Mouse (Mus musculus): ENCODE results near the gene Il22.
"Not testable (repeated sequence)": the region's sequence is repeated elsewhere in the genome, so short reads cannot be mapped to it uniquely, and the experiment has no call there.

The Il22 gene

DNA sequence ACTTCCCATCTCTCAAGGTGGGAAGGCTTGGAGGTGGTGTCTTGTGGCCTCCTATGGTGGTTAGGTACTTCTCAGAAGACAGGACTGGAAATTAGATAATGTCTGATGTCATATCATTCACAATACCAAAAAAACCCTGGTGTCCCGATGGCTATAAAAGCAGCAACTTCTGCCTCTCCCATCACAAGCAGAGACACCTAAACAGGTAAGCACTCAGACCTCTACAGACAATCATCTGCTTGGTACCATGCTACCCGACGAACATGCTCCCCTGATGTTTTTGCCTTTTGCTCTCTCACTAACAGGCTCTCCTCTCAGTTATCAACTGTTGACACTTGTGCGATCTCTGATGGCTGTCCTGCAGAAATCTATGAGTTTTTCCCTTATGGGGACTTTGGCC is at the start of gene Il22:
Gene Il22 (plus strand): TSS at position 301 of the 400 bp plus-strand sequence.
- no peak for DNase-seq (ENCODE audit: low read depth)

DNA sequence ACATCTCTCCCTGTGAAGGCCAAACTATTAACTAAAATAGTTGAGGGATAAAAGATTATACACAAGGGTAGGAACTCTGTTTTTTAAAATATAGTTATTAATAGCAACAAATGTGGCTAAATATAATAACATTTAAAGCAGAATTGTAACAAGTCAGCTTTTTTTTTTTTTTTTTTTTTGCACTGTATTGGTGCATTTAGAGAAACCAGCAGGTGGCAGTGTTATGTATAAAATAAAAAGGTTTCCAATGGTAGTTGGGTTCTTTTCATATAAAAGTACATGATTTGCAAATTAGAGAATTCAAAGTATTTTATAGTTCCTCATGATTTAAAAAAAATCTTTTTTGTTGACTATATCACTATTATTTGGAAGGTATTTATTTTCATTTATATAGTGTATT is 48.8 kb upstream of the Il22 start:
- peak; percentile 66 for DNase-seq (ENCODE audit: low read depth)

DNA sequence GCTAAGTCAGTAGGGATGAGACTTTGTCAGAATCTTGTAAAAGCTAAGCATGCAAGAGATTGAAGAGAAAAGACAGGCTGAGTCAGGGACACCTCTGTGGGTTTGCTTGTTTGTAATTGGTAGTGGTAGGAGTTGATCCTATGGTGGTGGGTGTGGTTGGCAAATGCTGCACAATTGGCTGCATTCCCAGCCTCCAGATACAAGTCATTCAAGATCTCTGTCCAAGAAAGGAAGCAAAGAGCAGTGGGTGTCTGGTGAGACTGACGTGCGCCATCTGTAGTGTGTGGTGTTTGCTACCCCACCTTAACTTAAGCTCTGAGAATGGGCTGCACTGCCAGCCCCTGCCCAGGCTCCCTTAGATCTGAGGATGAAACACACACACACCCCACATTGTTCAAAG is 43.6 kb upstream of the Il22 start:
- DNase-seq (ENCODE audit: low read depth) = no peak

DNA sequence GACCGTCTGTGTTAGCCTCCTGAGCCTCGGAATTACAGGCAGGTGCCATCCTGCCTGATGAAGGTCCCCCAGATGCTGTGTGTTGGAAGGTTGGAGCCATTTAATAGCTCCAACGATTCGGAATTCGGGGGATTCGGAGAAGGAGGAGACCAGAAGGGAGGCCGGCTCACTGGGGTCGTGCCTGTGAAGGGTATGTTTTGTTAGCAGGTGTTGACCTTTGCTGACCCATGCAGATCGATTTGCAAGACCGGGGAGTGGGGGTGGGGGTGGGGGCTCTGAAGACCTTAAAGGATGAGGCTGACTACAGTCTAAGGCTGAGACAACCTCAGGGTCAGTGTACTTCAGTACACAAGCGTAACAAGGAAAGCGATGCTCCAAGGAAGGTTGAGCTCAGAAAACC is 35.5 kb upstream of the Il22 start:
- DNase-seq (ENCODE audit: low read depth) = no peak

DNA sequence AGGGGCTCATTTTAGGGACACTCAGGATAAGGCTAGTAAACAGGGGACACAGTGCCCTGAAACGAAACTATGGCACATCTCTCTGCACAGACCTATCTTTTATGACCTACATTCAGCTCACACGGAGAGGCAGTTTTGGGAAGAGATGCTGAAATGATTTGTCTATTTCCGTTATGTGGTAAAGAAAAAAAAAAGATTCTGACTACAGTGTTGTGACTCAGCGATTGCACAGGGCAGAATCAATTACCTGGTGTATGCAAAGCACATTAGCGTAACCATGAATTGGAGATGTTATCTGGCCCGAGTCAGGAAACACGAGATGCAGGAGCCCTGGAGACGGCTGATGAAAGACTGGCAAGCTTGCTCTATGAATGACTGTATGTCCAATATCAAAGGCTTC is 32.3 kb upstream of the Il22 start:
- peak; percentile 88 for DNase-seq (ENCODE audit: low read depth)

DNA sequence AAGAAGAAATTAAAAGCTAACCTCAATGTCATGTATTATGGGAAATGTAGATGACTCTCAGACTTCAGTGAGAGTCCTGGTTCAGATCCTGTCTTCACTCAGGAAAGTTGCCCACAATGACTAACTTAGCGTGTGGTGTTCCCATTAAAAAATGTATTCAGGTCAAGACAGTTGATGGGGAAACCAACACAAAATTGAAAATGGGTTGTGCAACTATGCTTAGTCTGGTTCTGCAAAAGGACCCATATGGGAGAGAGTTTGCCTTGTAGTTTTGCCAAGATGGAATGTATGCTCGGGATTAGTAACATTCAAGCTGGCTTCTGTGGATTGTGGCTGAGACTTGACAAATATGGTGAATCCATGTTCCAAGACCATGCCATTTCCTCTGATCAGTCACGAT is 31.9 kb upstream of the Il22 start:
- no peak for DNase-seq (ENCODE audit: low read depth)

DNA sequence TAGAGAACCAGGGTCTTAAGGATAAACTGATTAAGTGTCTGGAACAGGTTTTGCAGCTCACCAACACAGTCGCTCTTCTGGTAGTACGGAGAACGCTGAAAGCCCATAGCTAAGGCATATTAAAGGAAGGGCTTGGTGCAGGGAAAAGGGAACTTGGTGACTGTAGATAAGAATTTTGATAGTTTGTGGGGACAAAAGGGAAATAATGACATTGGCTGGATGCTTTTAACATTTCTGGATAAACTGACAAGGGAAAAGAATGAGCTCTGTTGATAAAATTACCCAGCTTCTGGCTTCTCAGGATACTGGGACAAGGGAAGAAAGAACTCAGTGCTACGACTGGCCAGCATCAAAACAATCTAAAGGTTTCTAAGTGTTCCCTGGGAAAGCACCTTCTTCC is 29.2 kb upstream of the Il22 start:
- peak; percentile 21 for DNase-seq (ENCODE audit: low read depth)

DNA sequence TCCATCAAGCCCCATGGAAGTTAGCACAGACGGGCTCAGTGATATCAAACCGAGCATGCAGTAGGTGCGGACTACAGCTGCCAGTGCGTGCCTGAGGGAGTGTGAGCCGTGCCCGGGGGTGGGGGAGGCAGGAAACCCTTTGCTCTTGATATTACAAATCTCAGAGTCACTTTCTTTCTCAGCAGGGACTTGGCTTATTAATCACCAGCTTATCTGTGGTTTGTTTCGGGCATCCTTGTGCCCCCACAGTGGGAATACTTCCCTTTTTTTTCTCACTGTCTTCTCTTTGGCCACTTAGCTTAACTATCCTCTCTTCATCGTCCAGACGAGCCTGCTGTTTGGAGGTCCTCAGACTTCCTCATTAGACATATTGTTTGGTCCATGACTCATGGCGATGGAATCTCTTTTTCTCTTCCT is 26.0 kb upstream of the Il22 start:
- DNase-seq (ENCODE audit: low read depth) = peak; percentile 87

DNA sequence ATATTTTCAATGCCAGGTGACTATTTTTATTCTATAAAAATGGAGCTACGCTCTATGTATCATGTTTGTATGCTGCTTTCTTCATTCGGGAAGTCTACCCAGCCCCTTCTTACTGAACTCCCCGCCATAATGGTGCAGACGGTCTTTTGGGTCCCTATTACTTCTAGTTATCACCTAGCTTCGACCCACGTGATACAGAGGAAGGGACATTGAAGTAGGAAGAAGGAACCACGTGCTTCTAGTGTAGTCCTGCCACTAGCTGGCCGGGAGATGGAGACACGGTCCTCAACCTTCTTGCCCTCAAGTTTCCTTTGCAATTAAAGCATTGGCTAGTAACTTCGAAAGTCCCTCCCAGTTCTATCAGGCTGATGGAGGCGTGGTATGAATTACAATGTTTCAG is 25.5 kb upstream of the Il22 start:
- DNase-seq (ENCODE audit: low read depth) = no peak

DNA sequence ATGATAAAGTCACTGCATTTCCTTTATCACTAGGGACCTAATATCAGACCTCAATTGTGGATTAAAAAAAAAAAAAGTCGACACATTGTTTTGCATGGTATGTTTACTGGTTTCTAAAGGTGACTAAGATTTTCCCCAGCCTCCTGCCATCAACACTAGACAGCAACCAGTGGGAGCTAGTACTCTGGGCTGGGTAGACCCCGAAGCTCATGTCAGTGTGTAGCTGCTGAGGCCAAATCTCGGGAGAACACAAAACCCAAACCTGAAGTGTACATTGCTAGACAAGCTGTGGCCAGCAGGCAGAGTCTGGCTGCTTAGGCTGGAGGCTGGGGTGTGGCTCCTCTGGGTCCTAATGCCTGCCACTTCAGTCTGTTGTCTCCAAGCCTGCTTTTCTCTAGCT is 9.6 kb upstream of the Il22 start:
- peak; percentile 46 for DNase-seq (ENCODE audit: low read depth)

DNA sequence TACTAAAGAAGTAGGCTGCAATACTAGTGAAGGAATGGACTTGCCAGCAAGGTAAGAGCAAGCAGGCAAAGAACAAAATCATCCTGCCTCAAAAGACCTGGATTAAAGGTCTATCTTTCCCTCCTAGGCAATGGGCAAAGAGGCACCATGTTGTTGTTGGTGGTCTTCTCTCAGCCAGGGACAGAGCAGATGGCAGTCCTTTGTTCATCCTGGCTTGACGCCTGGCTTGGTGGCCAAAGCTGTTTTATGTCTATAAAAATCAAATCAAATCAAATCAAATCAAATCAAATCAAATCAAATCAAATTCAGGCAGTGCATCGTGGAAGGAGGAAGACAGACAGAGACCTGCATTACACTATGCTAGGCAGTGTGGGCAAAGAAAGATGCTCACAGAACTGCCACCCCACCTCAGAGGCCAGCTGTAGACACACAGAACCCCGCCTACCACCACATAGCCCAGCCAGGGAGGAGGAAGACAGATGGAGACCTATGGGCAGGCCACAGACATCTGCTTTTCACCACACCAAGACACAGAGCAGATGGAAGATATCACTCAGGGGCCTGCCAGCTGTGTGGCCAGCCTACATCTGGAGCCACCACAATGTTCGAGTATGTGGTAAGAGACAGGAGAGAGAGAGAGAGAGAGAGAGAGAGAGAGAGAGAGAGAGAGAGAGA is 11.1 kb downstream of the Il22 start:
- not testable (repeated sequence) for DNase-seq (ENCODE audit: low read depth)

DNA sequence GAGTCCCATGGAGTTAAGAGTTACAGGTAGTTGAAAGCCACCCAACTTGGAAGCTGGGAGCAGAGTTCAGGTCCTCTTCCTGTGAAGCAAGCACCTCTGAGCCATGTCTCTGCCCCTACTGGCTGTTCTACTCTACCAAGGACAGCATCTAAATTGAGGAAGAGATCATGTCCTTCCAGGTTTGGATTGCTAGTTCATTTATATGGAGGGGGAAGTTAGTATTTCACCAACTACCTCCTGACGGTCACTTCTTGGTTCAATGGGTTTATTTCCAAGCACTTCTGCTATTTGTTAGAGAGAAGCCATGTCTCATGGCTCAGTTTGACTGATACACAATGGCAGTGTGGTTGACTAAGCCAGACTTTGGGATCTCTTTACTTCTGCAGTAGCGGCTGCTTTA is 22.9 kb downstream of the Il22 start:
- not testable (repeated sequence) for DNase-seq (ENCODE audit: low read depth)

DNA sequence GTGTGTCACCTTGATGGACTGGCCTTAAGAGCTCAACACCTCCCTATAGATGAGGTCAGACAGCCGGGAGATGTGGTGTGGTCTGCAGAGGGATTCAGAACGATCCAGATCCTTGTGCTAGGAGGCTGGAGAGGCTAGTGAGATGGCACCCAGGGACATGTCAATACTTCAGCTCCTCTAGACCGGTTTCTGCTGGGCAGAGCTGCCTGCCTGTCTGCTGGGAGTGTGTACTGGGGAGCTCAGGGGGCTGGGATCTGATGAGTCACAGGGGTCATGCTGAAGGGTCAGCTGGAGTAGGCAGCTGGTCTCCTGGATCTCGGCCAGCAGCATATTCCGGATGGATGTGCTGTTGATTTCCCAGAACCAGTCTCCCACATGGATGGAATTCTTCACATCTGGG is 27.9 kb downstream of the Il22 start:
- not testable (repeated sequence) for DNase-seq (ENCODE audit: low read depth)

DNA sequence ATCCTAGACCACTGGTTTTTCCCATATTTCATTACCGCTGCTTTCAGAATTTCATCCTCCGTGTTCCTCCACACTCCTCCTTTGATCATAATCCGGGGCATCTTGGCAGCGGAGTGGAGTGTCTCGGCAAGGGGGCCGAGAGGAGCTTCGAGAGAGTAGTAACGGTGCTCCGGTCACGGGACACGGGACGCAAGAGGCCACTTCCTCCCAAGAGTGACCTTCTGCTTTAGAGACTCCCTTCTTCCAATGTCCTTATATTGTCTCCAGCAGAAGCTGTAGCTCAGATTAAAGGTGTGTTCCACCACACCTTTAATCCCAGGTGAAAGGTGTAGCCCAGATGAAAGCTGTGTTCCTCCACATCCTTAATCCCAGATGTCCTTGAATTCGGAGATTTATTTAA is 35.9 kb downstream of the Il22 start, which contains the start of gene Gm32717:
Gene Gm32717 (minus strand): TSS at position 101 of the 400 bp plus-strand sequence.
- not testable (repeated sequence) for DNase-seq (ENCODE audit: low read depth)

DNA sequence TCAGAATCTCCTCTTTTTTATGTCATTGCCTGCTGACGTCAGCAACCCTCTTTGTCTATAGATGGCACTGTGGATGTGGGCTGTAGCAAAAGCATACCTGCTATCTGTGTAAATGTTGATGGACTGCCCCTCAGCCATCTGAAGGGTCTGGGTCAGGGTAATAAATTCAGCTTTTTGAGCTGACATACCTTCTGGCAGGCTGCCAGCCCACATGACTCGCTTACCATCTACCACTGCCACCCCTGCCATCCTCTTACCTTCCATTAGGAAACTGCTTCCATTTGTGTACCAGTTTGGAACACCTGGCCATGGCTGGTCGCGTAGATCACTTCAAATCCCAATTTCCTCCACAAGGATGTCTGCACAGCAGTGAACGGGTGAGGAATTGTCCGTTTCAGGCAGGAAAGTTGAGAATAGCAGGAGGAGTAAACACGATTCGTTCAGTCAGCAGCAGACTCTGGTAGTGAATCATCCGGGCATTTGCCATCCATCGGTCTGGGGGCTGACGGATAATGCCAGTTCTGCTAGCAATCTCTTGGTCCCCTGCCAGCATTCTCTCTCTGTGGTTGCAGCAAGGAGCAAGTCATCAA is 44.4 kb downstream of the Il22 start:
- DNase-seq (ENCODE audit: low read depth) = not testable (repeated sequence)

DNA sequence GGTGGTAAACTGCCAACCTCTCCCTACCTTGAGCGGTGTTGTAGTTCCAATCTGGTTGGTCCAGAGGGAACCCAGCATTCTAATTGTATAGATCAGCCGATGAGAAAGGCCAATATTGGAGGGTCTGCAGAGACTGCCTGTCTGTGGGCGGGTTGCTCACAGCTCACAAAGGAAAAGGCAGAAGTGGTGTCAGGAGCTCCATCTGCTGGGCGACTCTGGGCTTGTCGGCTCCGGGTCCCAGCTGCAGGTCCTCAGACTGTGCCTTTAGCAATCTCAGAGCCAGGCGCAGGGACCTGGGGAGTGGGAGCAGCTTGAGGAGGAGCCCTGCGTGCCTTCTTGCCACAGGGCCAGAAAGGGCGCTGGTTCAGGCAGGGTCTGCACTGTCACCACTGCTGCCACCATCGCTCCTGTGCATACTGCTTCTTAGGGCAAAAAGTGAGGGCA is 46.1 kb downstream of the Il22 start:
- no peak for DNase-seq (ENCODE audit: low read depth)

DNA sequence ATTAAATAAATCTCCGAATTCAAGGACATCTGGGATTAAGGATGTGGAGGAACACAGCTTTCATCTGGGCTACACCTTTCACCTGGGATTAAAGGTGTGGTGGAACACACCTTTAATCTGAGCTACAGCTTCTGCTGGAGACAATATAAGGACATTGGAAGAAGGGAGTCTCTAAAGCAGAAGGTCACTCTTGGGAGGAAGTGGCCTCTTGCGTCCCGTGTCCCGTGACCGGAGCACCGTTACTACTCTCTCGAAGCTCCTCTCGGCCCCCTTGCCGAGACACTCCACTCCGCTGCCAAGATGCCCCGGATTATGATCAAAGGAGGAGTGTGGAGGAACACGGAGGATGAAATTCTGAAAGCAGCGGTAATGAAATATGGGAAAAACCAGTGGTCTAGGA is 53.6 kb downstream of the Il22 start, which contains the start of gene Gm32802:
Gene Gm32802 (plus strand): TSS at position 301 of the 400 bp plus-strand sequence.
- not testable (repeated sequence) for DNase-seq (ENCODE audit: low read depth)

All from 416B (cell line).